Mouse (Mus musculus) left cerebral cortex, adult 9 months (tissue): ENCODE data around the gene Ntn1.

ENCODE experiments used
- DNase-seq, 2 experiments: peaks; one replicate each; pipeline ENCODE4 v3.0.0; 2022; ENCODE audit warnings: low spot score in 2 of 2

Gene Ntn1

GRCm38 (mm10) chr11:68384131-68384530, 16.5 kb downstream of the Ntn1 start:
- DNase-seq: no peak

GRCm38 (mm10) chr11:68383519-68383918, 17.1 kb downstream of the Ntn1 start:
- DNase-seq: no peak

GRCm38 (mm10) chr11:68381833-68382232, 18.8 kb downstream of the Ntn1 start:
- DNase-seq: no peak

- no peak for DNase-seq
These were observed 19.3 kb downstream of the Ntn1 start for GRCm38 (mm10) chr11:68381318-68381717.

- DNase-seq: no peak
These were observed 21.5 kb downstream of the Ntn1 start for GRCm38 (mm10) chr11:68378946-68379764.

GRCm38 (mm10) chr11:68378419-68378818, 22.2 kb downstream of the Ntn1 start:
- DNase-seq: no peak

- no peak for DNase-seq
These were observed 27.5 kb downstream of the Ntn1 start for GRCm38 (mm10) chr11:68373105-68373504.

- DNase-seq: no peak
These were observed 29.0 kb downstream of the Ntn1 start for GRCm38 (mm10) chr11:68371609-68372008.

- no peak for DNase-seq
These were observed 43.7 kb downstream of the Ntn1 start for GRCm38 (mm10) chr11:68356901-68357300.

GRCm38 (mm10) chr11:68355561-68355960, 45.1 kb downstream of the Ntn1 start:
- DNase-seq: no peak

GRCm38 (mm10) chr11:68354848-68355247, 45.8 kb downstream of the Ntn1 start:
- no peak for DNase-seq

- DNase-seq: no peak
These were observed 48.4 kb downstream of the Ntn1 start for GRCm38 (mm10) chr11:68352236-68352635.

- DNase-seq: no peak
These were observed 51.8 kb downstream of the Ntn1 start for GRCm38 (mm10) chr11:68348851-68349250.

GRCm38 (mm10) chr11:68348083-68348482, 52.5 kb downstream of the Ntn1 start:
- DNase-seq: no peak

- no peak for DNase-seq
These were observed 53.1 kb downstream of the Ntn1 start for GRCm38 (mm10) chr11:68347508-68347907.

GRCm38 (mm10) chr11:68346099-68346498, 54.5 kb downstream of the Ntn1 start:
- DNase-seq: no peak

GRCm38 (mm10) chr11:68344221-68344620, 56.4 kb downstream of the Ntn1 start:
- DNase-seq: no peak

GRCm38 (mm10) chr11:68342761-68343160, 57.9 kb downstream of the Ntn1 start:
- DNase-seq: no peak

GRCm38 (mm10) chr11:68342003-68342400, 58.6 kb downstream of the Ntn1 start:
- no peak for DNase-seq

GRCm38 (mm10) chr11:68341111-68342002, 59.3 kb downstream of the Ntn1 start:
- peak in 1 of 2 experiments; percentile 23 for DNase-seq

GRCm38 (mm10) chr11:68340366-68340765, 60.3 kb downstream of the Ntn1 start:
- no peak for DNase-seq

- no peak for DNase-seq
These were observed 60.8 kb downstream of the Ntn1 start for GRCm38 (mm10) chr11:68339856-68340255.

- no peak for DNase-seq
These were observed 61.3 kb downstream of the Ntn1 start for GRCm38 (mm10) chr11:68339331-68339730.
